Mouse (Mus musculus): ENCODE data around the gene Zc3h15.
"Not testable (repeated sequence)": the region's sequence is repeated elsewhere in the genome, so short reads cannot be mapped to it uniquely, and the experiment has no call there.

The Zc3h15 gene

GRCm38 (mm10) chr2:83644276-83645252, at the start of gene Zc3h15:
Zc3h15 (plus strand) TSS chr2:83644435.
- peak; percentile 93 for DNase-seq (ENCODE audit: low spot score)

GRCm38 (mm10) chr2:83620558-83621367, 23.5 kb upstream of the Zc3h15 start:
- DNase-seq (ENCODE audit: low spot score): no peak

GRCm38 (mm10) chr2:83621511-83621910, 22.7 kb upstream of the Zc3h15 start:
- no peak for DNase-seq (ENCODE audit: low spot score)

GRCm38 (mm10) chr2:83622792-83623191, 21.4 kb upstream of the Zc3h15 start:
- no peak for DNase-seq (ENCODE audit: low spot score)

- no peak for DNase-seq (ENCODE audit: low spot score)
These were observed 20.2 kb upstream of the Zc3h15 start for GRCm38 (mm10) chr2:83624045-83624444.

- peak; percentile 60 for DNase-seq (ENCODE audit: low spot score)
These were observed 18.8 kb upstream of the Zc3h15 start for GRCm38 (mm10) chr2:83625226-83626108.

GRCm38 (mm10) chr2:83626881-83627280, 17.4 kb upstream of the Zc3h15 start:
- no peak for DNase-seq (ENCODE audit: low spot score)

- no peak for DNase-seq (ENCODE audit: low spot score)
These were observed 16.7 kb upstream of the Zc3h15 start for GRCm38 (mm10) chr2:83627495-83627894.

- DNase-seq (ENCODE audit: low spot score): no peak
These were observed 16.3 kb upstream of the Zc3h15 start for GRCm38 (mm10) chr2:83627932-83628331.

GRCm38 (mm10) chr2:83641993-83642392, 2.2 kb upstream of the Zc3h15 start:
- DNase-seq (ENCODE audit: low spot score): no peak

GRCm38 (mm10) chr2:83648916-83649315, 4.7 kb downstream of the Zc3h15 start:
- no peak for DNase-seq (ENCODE audit: low spot score)

- DNase-seq (ENCODE audit: low spot score): no peak
These were observed 8.4 kb downstream of the Zc3h15 start for GRCm38 (mm10) chr2:83652606-83653005.

GRCm38 (mm10) chr2:83659279-83659678, 15.0 kb downstream of the Zc3h15 start:
- no peak for DNase-seq (ENCODE audit: low spot score)

- no peak for DNase-seq (ENCODE audit: low spot score)
These were observed 15.9 kb downstream of the Zc3h15 start for GRCm38 (mm10) chr2:83660114-83660513.

GRCm38 (mm10) chr2:83661351-83661750, 17.1 kb downstream of the Zc3h15 start:
- no peak for DNase-seq (ENCODE audit: low spot score)

- not testable (repeated sequence) for DNase-seq (ENCODE audit: low spot score)
These were observed 20.8 kb downstream of the Zc3h15 start for GRCm38 (mm10) chr2:83665051-83665450.

GRCm38 (mm10) chr2:83667430-83667829, 23.2 kb downstream of the Zc3h15 start:
- no peak for DNase-seq (ENCODE audit: low spot score)

GRCm38 (mm10) chr2:83668052-83668451, 23.8 kb downstream of the Zc3h15 start:
- no peak for DNase-seq (ENCODE audit: low spot score)

GRCm38 (mm10) chr2:83669988-83670387, 25.8 kb downstream of the Zc3h15 start:
- no peak for DNase-seq (ENCODE audit: low spot score)

GRCm38 (mm10) chr2:83671843-83672242, 27.6 kb downstream of the Zc3h15 start:
- DNase-seq (ENCODE audit: low spot score): no peak

- DNase-seq (ENCODE audit: low spot score): no peak
These were observed 28.8 kb downstream of the Zc3h15 start for GRCm38 (mm10) chr2:83673067-83673466.

GRCm38 (mm10) chr2:83673843-83674242, 29.6 kb downstream of the Zc3h15 start:
- DNase-seq (ENCODE audit: low spot score): no peak

Measured in layer of hippocampus, adult 11-12 months (tissue).